Mouse (Mus musculus) heart, postnatal 0 days (tissue): ENCODE results near the gene Syndig1. TPM values are rescaled to one million over a fixed set of nuclear protein-coding genes. Genes with fewer than 3 reads are reported as not detected.
A peak's percentile ranks its signal among the peaks of the same experiment; 100 is the strongest.

Source experiments
- ATAC-seq: fragments of 200-750 bp; cut with Nextera tagmentation; 2 replicates; pipeline ENCODE4 v1.8.0; 2017; ENCODE audit warnings: low read depth, moderate number of reproducible peaks, moderate library complexity; ENCODE audit not compliant: insufficient read depth
- DNase-seq: peaks from one replicate; pipeline ENCODE4 v3.0.0-alpha.2; 2016; ENCODE audit warnings: low spot score
- H3K27ac ChIP-seq: fragments of 300-500 bp; sonication (generic); 2 replicates; pipeline ENCODE4 v1.5.1; 2014; ENCODE audit warnings: low read depth, mild to moderate bottlenecking
- H3K27me3 ChIP-seq: fragments of 300-500 bp; sonication (generic); 2 replicates; pipeline ENCODE4 v1.6.1; 2014; ENCODE audit warnings: low read length, mixed read lengths; ENCODE audit not compliant: control insufficient read depth, insufficient read depth
- H3K36me3 ChIP-seq: fragments of 300-500 bp; sonication (generic); replicated peaks from 2 replicates; pipeline ENCODE4 v1.6.1; 2014; ENCODE audit warnings: low read length, mixed read lengths; ENCODE audit not compliant: control insufficient read depth, insufficient read depth
- H3K4me1 ChIP-seq: fragments of 300-500 bp; sonication (generic); 2 replicates; pipeline ENCODE4 v1.6.1; 2014; ENCODE audit warnings: antibody characterized with exemption; ENCODE audit not compliant: control insufficient read depth, insufficient read depth
- H3K4me2 ChIP-seq: fragments of 300-500 bp; sonication (generic); 2 replicates; pipeline ENCODE4 v1.6.1; 2014; ENCODE audit warnings: low read depth, mild to moderate bottlenecking, low read length, moderate library complexity
- H3K4me3 ChIP-seq: fragments of 300-500 bp; sonication (generic); 2 replicates; pipeline ENCODE4 v1.5.1; 2014; ENCODE audit warnings: low read depth, low read length
- H3K9ac ChIP-seq: fragments of 300-500 bp; sonication (generic); replicated peaks from 2 replicates; pipeline ENCODE4 v1.6.1; 2014; ENCODE audit warnings: low read depth, low read length, mixed read lengths
- H3K9me3 ChIP-seq: fragments of 300-500 bp; sonication (generic); replicated peaks from 2 replicates; pipeline ENCODE4 v1.6.1; 2016; ENCODE audit warnings: low read length; ENCODE audit not compliant: control insufficient read depth
- CTCF ChIP-seq: IDR thresholded peaks from 2 replicates; pipeline ENCODE4 v1.5.1; 2016; ENCODE audit warnings: antibody characterized with exemption, control low read depth, low read depth
- EP300 ChIP-seq: IDR thresholded peaks from 2 replicates; pipeline ENCODE4 v1.6.1; 2016; ENCODE audit warnings: antibody characterized with exemption, low read depth
- WGBS: fragments of 180-500 bp; shearing (Covaris S2); extraction: QIAGEN DNeasy Blood & Tissue Kit; methylation state at CpG from one replicate; pipeline ENCODE4 v1.1.7; 2014; 5-methylcytosine and 5-hydroxymethylcytosine counted together
- polyA plus RNA-seq: library from polyadenylated mRNA; unstranded; fragments of >200 nt; fragmentation: Nextera tagmentation; extraction: Ambion mirVana; gene quantifications from 2 replicates; pipeline ENCODE4 v1.2.1, GENCODE M21; 2015
- total RNA-seq: library from RNA; depleted of rRNA; stranded (reverse); fragments of >200 nt; gene quantifications from 2 replicates; pipeline ENCODE4 v1.2.3, GENCODE M21; 2014; ENCODE audit warnings: low replicate concordance

Gene Syndig1
- total and polyA plus RNA-seq, 2 experiments from 2014 or later, result 0.51 to 1.5 TPM

DNA sequence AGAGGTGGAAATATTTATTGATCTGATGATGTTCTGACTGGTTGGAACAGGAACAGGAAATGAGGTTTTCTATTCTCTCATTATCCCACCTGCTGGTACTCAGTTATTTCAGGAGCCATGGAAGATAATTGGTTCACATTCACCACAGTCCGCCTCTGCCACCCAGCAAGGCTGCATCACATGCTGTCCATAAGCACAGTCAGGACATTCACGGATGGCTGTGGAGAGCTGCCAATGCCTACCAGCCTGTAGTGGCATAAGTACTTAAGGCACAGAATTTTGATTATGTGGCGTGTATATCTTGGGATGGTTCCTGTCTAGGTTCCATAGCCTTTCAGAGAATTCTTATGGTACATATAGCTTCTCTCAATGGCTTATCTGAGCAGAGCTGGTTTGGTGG lies 32.0 kb downstream of the Syndig1 start:
- Histone ChIP-seq H3K4me1 (no peaks in the 10 kb centered on the region), H3K36me3 (no peaks in the 10 kb centered on the region), H3K27ac (no peak overlapping the region), H3K4me2 (no peak overlapping the region), H3K9ac (no peak overlapping the region), H3K27me3 (no peaks in the 10 kb centered on the region), H3K4me3 (no peak overlapping the region), H3K9me3 (no peaks in the 10 kb centered on the region)
- 69% methylated on average over 3 of the region's 3 CpGs for WGBS
- ATAC-seq, result no peak
- TF ChIP-seq CTCF (no peak), EP300 (no peak)
- DNase-seq, result no peak

DNA sequence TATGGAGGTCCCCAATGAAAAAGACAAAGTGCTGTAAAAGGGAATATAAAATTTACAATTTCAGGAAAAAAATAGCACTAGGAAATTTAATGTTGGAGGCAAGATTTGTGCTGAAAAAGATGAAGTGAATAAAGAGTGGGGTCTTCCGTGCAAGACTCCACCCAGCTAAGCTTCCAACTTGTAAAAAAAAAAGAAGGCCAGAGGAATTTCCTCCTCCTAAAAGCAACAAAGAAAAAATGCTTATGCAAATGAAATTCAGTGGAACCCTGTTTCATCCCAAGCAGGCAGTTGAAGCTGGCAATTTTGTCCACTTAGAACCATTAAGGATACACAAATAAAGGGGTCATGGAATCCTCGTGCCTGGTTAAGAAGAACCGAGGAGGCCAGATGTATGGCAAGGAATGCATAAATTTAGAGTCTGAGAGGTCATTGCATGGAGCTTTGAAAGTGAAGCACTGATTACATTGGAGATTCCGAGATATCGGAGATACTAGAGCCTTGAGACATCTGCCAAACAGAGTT lies 37.0 kb downstream of the Syndig1 start:
- no peak for DNase-seq
- no peak overlapping the region for H3K27ac ChIP-seq
- H3K9me3 ChIP-seq, result no peaks in the 10 kb centered on the region
- TF ChIP-seq EP300 (no peak), CTCF (no peak)
- H3K4me2 ChIP-seq, result no peak overlapping the region
- no peaks in the 10 kb centered on the region for H3K4me1 ChIP-seq
- H3K36me3 ChIP-seq, result no peaks in the 10 kb centered on the region
- 64% methylated on average over 5 of the region's 5 CpGs for WGBS
- H3K9ac ChIP-seq, result no peak overlapping the region
- H3K27me3 ChIP-seq, result no peaks in the 10 kb centered on the region
- H3K4me3 ChIP-seq, result no peak overlapping the region
- no peak for ATAC-seq

GRCm38 (mm10) chr2:149870496-149870895 lies 41.5 kb downstream of the Syndig1 start:
- no peak for ATAC-seq
- no peak overlapping the region for H3K9ac ChIP-seq
- no peak overlapping the region for H3K27ac ChIP-seq
- H3K4me3 ChIP-seq, result no peak overlapping the region
- TF ChIP-seq EP300 (no peak), CTCF (no peak)
- no peak overlapping the region for H3K4me2 ChIP-seq
- H3K4me1 ChIP-seq, result no peaks in the 10 kb centered on the region
- DNase-seq, result no peak
- H3K9me3 ChIP-seq, result no peaks in the 10 kb centered on the region
- H3K36me3 ChIP-seq, result no peaks in the 10 kb centered on the region
- no peaks in the 10 kb centered on the region for H3K27me3 ChIP-seq
- 70% methylated on average over 2 of the region's 2 CpGs for WGBS

DNA sequence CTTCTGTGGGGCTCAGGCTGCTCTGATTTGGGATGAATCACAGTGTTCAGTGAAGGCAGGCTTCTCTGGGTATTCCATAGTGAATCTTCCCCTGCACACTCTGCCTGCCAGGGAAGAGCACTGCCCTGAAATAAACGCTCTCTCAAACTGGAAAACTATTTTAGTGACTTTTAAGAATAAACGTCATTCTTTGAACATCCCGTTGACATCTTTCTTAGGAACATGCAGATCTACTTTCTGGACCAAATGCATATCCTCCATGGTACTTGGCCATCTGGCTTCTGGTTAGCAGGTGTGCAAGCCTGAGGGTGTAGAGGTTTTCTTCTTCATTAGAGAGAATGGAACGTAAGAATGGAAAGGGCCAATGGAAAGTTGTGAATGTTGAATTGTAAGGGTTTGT lies 43.5 kb downstream of the Syndig1 start:
- Histone ChIP-seq H3K4me3 (no peak overlapping the region), H3K4me2 (no peak overlapping the region), H3K36me3 (no peaks in the 10 kb centered on the region), H3K27me3 (no peaks in the 10 kb centered on the region), H3K4me1 (no peaks in the 10 kb centered on the region), H3K9me3 (no peaks in the 10 kb centered on the region), H3K9ac (no peak overlapping the region), H3K27ac (no peak overlapping the region)
- TF ChIP-seq EP300 (no peak), CTCF (no peak)
- 79% methylated on average over 4 of the region's 4 CpGs for WGBS
- ATAC-seq, result no peak
- DNase-seq, result no peak

DNA sequence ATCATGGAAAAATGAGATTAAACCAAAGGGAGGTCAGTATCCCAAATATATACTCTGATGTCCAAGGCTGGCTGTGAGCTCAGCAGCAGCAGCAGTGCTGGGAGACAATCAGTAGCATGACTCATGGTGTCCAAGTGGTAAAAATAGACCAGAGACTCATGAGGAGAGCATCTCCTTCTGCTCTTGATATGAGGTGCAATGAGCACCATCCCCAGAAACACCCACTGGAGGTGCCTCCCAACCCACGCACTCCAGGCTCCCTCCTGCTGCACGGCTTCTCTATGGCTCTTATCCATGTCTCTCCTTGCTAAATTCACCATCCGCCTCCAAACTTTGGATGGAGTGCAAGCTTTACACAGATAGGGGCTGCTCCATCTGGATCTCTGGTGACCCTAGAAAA lies 44.3 kb downstream of the Syndig1 start:
- 0 out of 2 replicates have a peak, but pooled peaks have one; percentile 51 for ATAC-seq
- H3K4me2 ChIP-seq, result no peak overlapping the region

DNA sequence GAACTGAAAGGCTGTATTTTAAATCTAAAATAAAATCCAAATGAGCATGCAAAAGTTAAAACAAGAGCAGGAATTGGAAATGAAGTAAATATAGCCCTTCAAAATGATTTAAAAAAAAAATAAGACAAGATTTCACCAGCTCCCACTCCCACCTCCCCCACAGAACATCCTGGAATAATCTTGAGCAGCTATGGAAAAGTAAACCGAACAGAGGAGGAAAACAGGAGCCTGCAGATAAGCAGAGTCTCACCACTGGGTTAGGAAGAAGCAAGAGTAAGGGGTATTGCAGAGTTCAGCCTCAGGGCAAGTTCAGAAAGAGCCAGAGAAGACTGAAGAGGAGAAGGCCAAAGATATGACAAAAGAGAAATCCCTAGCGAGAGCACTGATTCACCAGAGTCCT lies 48.9 kb downstream of the Syndig1 start:
- no peak for ATAC-seq
- 21% methylated on average over 2 of the region's 2 CpGs for WGBS

More for the DNA sequence above, 44.3 kb downstream of the Syndig1 start:
- no peaks in the 10 kb centered on the region for H3K9me3 ChIP-seq
- no peak for TF ChIP-seq CTCF
- TF ChIP-seq EP300, result no peak
- no peaks in the 10 kb centered on the region for H3K4me1 ChIP-seq
- no peaks in the 10 kb centered on the region for H3K36me3 ChIP-seq
- no peak overlapping the region for H3K9ac ChIP-seq
- H3K27me3 ChIP-seq, result no peaks in the 10 kb centered on the region
- no peak overlapping the region for H3K4me3 ChIP-seq
- DNase-seq, result peak; percentile 9
- H3K27ac ChIP-seq, result no peak overlapping the region
- 32% methylated on average over 3 of the region's 3 CpGs for whole genome bisulfite sequencing

More for the DNA sequence above, 48.9 kb downstream of the Syndig1 start:
- Histone ChIP-seq H3K9ac (no peak overlapping the region), H3K4me1 (no peaks in the 10 kb centered on the region), H3K9me3 (no peaks in the 10 kb centered on the region), H3K4me2 (no peak overlapping the region), H3K4me3 (no peak overlapping the region), H3K27ac (no peak overlapping the region), H3K27me3 (no peaks in the 10 kb centered on the region), H3K36me3 (no peaks in the 10 kb centered on the region)
- TF ChIP-seq EP300 (no peak), CTCF (no peak)
- DNase-seq, result no peak
